Mouse (Mus musculus): ENCODE measurements around the gene Exoc3l.

GRCm38 (mm10) chr8:105260371-105261099 lies 35.4 kb downstream of the Exoc3l start:
- TF ChIP-seq EP300 (IDR thresholded peaks at IDR 0.05; ENCODE audit: low read length) = no peak
- TF ChIP-seq TBP (conservative IDR thresholded peaks at IDR 0.05; ENCODE audit: low read depth, low read length) = no peak
- TF ChIP-seq ZKSCAN1 (IDR thresholded peaks at IDR 0.05; ENCODE audit: borderline replicate concordance, low read depth, low read length) = no peak
- TF ChIP-seq POLR2A (IDR thresholded peaks at IDR 0.05; ENCODE audit: low read depth, low read length) = no peak
- no peak for TF ChIP-seq CTCF (conservative IDR thresholded peaks at IDR 0.05 in 1 of 2, IDR thresholded peaks at IDR 0.05 in 1 of 2; ENCODE audit: low read depth in 2 of 2, low read length in 2 of 2)
- TF ChIP-seq RCOR1 (conservative IDR thresholded peaks at IDR 0.05; ENCODE audit: low read depth, low read length) = no peak

Data from CH12.LX (cell line).